In the genomic region with DNA sequence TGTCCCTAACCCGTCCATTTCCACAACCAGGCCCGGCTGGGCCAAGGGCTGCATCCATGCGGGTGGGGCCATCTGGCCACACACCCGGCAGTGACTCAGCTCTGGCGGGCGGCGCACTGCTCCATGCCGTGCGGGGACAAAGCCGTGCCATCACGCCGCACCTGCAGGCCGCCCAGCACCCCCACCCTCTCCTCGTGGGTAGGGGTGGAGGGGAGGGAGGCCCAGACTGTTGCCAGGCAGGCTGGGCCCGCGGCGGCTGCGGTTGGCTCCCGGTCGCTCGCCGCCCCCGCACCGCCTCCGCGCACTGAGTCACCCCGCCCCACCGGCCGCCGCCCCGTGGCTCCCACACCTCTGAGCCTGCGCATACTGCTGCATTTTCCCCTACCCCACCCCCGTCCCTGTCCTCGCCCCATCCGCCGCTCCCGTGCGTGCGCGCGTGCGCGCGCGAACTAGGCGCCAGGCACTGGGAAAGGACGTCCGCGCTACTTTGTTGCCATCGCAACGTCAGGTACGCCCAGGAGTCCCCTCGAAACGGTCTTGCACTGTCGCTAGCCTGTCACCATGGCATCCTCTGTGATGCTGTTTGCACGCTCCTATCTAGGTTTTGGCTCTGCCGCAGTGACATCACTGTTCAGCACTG, we compare ENCODE assay signal across 8 mouse cellular contexts.
DNase-seq lines count a peak whose midpoint lies in the region; ATAC-seq and TF ChIP-seq lines count a peak whose summit lies in the region.

No protein-coding gene starts in this region.

- in situ Hi-C loops in ES-E14 (cut with MboI; ENCODE audit: low sequenced_read_pairs in 2 of 2, unreplicated experiment in 2 of 2) = no loop called here

- peaks cover 5 to 29% of the 10 kb centered on the region in 2 experiments; a peak in 3 of 4 replicates for H3K4me1 ChIP-seq in ES-E14 (ENCODE audit: control insufficient read depth in 2 of 2, insufficient read depth in 2 of 2, low read length in 2 of 2, poor library complexity in 1 of 2)
- H3K4me1 ChIP-seq in forebrain, embryonic 16.5 days (replicated peaks; ENCODE audit: control insufficient read depth, insufficient read depth, low read length) = peaks cover 29% of the 10 kb centered on the region
- peaks cover 25% of the 10 kb centered on the region for H3K4me1 ChIP-seq in neural tube, embryonic 15.5 days

- H3K4me2 ChIP-seq in forebrain, embryonic 16.5 days (ENCODE audit: low read length) = peak overlapping the region; percentile 85
- H3K4me2 ChIP-seq in neural tube, embryonic 15.5 days = peak overlapping the region; percentile 88

- no peaks in the 10 kb centered on the region for H3K27me3 ChIP-seq in forebrain, embryonic 16.5 days (replicated peaks; ENCODE audit: control insufficient read depth, insufficient read depth, low read length)
- H3K27me3 ChIP-seq in neural tube, embryonic 15.5 days (replicated peaks) = no peaks in the 10 kb centered on the region

- peak; percentile 86 for ATAC-seq in cerebellum, adult (ENCODE audit: insufficient number of reproducible peaks, low FRiP score, low TSS enrichment)
- peak; percentile 95 for ATAC-seq in forebrain, embryonic 16.5 days
- peak; percentile 95 for ATAC-seq in neural tube, embryonic 15.5 days (ENCODE audit: low FRiP score)

- WGBS in forebrain, embryonic 16.5 days = under 1% methylated on average over 41 of the region's 57 CpGs
- under 1% methylated on average over 43 of the region's 57 CpGs for WGBS in neural tube, embryonic 15.5 days

- H3K27ac ChIP-seq in ES-E14 (ENCODE audit: insufficient read depth, low read depth, low read length, poor library complexity, severe bottlenecking) = peak overlapping the region; percentile 86
- H3K27ac ChIP-seq in forebrain, embryonic 16.5 days (ENCODE audit: low read length) = peak overlapping the region; percentile 97
- peak overlapping the region; percentile 99 for H3K27ac ChIP-seq in neural tube, embryonic 15.5 days (replicated peaks)

- intact Hi-C loops in heart, postnatal 36 days (cut with DNase I) = loop anchor here (1.0 kb wide), 3 partner anchors 69 to 222 kb away; a partner anchor contains a TSS

- peak; percentile 93 for DNase-seq in ES-E14 (ENCODE audit: low read depth, low spot score)
- DNase-seq in heart, postnatal 36 days = peak; percentile 84 to 90
- peak; percentile 87 to 93 for DNase-seq in layer of hippocampus, adult 18-20 months (ENCODE audit: low spot score in 2 of 2)
- peak; percentile 91 to 94 for DNase-seq in lung, adult 18-20 months
- DNase-seq in testis, postnatal 10 days (ENCODE audit: low spot score) = peak; percentile 95

- no peaks in the 10 kb centered on the region for H3K36me3 ChIP-seq in ES-E14 (ENCODE audit: control insufficient read depth, insufficient read depth, low read length, poor library complexity, severe bottlenecking)
- H3K36me3 ChIP-seq in forebrain, embryonic 16.5 days (ENCODE audit: control insufficient read depth, insufficient read depth) = no peaks in the 10 kb centered on the region
- no peaks in the 10 kb centered on the region for H3K36me3 ChIP-seq in neural tube, embryonic 15.5 days

- peak overlapping the region; percentile 84 for H3K9ac ChIP-seq in ES-E14 (ENCODE audit: insufficient read depth, low read depth, low read length, poor library complexity, severe bottlenecking)
- H3K9ac ChIP-seq in forebrain, embryonic 16.5 days (replicated peaks; ENCODE audit: low read depth, low read length) = peak overlapping the region; percentile 85
- H3K9ac ChIP-seq in neural tube, embryonic 15.5 days (replicated peaks) = peak overlapping the region; percentile 79

- no peaks in the 10 kb centered on the region for H3K9me3 ChIP-seq in ES-E14 (ENCODE audit: control insufficient read depth, insufficient read depth, low read depth, low read length)
- H3K9me3 ChIP-seq in forebrain, embryonic 16.5 days (ENCODE audit: control insufficient read depth, low read length) = no peaks in the 10 kb centered on the region
- H3K9me3 ChIP-seq in neural tube, embryonic 15.5 days (replicated peaks) = no peaks in the 10 kb centered on the region

- H3K4me3 ChIP-seq in ES-E14 (ENCODE audit: insufficient read depth in 1 of 2, low read depth in 1 of 2, low read length in 2 of 2, poor library complexity in 1 of 2, severe bottlenecking in 1 of 2) = peak overlapping the region; percentile 64 to 72
- H3K4me3 ChIP-seq in forebrain, embryonic 16.5 days (replicated peaks; ENCODE audit: low read length) = peak overlapping the region; percentile 56
- peak overlapping the region; percentile 48 for H3K4me3 ChIP-seq in neural tube, embryonic 15.5 days (replicated peaks)

TF ChIP-seq in ES-E14, 5 proteins besides CTCF, POLR2A, EP300 and RAD21:
- TF ChIP-seq MAFK (IDR thresholded peaks at IDR 0.05; ENCODE audit: insufficient read depth, low read depth, low read length) (peak; percentile 78), ZC3H11A (IDR thresholded peaks at IDR 0.05; ENCODE audit: borderline replicate concordance, low read depth, low read length) (no peak)

Comparison
In these comparisons a context has a peak if more than half of its experiments do, and no peak if none do; other contexts are left out.
1. Peak in every context shown above with its lines: DNase-seq, ATAC-seq, H3K4me3 ChIP-seq and H3K27ac ChIP-seq.